Mouse (Mus musculus) gastrocnemius, postnatal 10 days (tissue): ENCODE measurements around the gene Sik1. TPM values are rescaled to one million over a fixed set of nuclear protein-coding genes. Genes with fewer than 3 reads are reported as not detected.

Source experiments
- DNase-seq: peaks from one replicate; pipeline ENCODE4 v3.0.0; 2021; ENCODE audit warnings: mixed read lengths
- total RNA-seq, 2 experiments: library from RNA; stranded (reverse); gene quantifications; 2 replicates each; pipeline ENCODE4 v1.2.3; 2021

Gene Sik1
- total RNA-seq, 2 experiments from 2014 or later = 30.6 to 33.2 TPM

GRCm38 (mm10) chr17:31876775-31877174 is 21.2 kb upstream of the Sik1 start:
- peak; percentile 5 for DNase-seq

GRCm38 (mm10) chr17:31875326-31875930 is 19.8 kb upstream of the Sik1 start:
- DNase-seq = peak; percentile 3

DNA sequence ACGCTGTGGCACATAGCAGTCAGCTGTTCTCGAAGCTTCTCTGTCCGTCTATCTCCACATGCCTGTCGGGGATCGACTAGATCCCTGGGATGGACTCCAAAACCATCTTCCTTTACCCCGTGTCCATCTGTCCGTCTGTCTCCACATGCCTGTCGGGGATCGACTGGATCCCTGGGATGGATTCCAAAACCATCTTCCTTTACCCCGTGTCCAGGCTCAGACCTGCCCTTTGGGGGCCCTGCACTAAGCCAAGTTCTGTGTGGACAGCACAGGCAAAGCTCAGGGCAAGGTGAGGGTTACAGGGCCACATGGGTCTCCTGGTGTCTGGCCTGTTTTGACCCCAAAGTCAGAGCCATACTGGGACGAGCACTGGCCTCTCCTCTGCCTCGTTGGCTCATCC is 19.1 kb upstream of the Sik1 start:
- peak; percentile 11 for DNase-seq

- DNase-seq = peak; percentile 32
Observed at GRCm38 (mm10) chr17:31873973-31874372, 18.4 kb upstream of the Sik1 start.

DNA sequence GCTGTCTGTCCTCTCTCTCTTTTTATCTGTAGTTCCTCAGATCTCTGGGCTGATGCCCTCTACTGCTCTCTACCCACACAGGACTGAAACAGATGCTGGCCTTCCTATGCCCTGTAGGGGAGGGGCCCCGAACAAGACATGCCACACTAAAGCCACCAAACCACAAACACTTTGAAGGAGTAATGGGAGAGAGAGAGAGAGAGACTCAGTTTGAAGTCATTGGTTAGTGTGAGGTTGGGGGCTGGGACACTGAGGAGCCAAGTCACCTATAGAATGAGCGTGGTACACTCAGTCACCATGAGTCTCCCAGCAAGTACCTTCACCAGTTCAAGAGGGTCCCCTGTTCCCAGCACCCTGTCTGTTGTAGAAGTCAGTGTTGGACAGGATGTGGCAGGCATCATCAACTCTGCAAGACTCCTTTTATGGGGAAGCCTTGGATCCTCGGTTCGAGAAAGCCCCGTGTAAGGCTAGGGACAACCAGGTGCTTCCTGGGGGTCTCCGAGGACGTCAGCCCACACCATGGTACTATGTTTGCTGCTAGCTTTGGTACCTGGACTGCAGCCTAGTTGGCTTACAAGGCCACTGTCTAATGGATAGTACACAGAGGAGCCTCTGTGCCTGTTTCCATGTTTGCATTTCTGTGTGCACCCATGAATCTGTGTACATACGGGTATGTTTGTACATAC is 17.7 kb upstream of the Sik1 start:
- DNase-seq = peak; percentile 4

- DNase-seq = peak; percentile 3
Observed at GRCm38 (mm10) chr17:31872826-31873165, 17.2 kb upstream of the Sik1 start.

DNA sequence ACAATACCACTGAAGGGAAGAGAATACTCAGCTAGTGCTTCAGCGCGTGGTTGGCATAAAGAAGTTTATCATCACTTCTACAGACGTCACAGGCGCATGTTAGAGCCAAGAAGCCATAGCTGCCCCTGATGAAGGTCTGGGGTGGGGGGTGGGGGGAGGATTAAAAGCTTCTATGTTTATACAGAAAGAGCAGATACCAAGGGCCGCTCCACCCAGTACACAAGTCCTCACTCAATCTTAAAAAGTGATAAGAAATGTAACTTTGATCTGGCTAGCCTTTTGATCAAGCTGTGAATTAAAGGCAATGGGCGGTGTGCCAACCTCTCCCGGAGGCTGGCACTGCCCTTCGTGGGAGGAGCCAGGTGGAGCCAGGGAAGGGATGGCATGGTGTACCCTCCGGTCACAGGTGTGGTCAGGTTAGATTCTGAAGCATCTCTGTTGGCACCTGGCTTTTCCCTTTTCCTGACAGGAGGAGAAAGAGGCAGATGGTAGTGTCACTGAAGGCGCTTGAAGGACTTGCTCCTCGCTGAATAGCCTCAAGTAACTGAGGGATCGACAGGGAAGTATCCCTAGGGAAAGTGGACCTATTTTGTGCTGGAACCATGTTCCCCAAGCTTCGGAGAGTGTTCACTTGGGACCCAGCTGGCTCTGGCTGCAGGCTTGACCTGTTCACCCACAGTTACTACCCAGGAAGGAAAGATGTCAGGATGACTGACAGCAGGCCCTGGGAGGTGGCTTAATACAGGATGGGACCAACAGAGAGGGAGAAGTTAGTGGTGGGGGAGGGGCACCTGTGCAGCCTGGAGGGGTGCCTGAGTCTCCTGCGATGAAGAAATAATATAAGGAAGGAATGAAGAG is 16.6 kb upstream of the Sik1 start:
- DNase-seq = peak; percentile 3

GRCm38 (mm10) chr17:31870931-31871421 is 15.4 kb upstream of the Sik1 start:
- DNase-seq = peak; percentile 2

DNA sequence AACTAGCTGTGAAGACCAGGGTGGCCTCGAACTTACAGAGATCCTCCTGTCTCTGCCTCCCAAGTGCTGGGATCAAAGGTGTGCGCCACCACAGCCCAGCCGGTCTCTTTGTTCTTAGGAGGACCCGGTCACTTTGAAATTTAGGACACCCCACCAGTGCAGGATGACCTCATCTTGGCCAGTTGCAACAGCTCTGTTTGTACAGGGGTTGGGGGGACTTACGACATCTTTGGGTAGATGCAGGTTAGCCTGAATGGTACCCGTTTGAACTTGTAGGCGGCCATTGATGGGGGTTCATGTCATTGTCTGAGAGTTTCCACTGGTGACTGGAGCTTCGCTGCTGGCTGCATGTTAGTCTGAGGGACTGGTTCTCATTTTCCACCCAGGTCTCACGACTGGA is 14.8 kb upstream of the Sik1 start:
- DNase-seq = no peak

DNA sequence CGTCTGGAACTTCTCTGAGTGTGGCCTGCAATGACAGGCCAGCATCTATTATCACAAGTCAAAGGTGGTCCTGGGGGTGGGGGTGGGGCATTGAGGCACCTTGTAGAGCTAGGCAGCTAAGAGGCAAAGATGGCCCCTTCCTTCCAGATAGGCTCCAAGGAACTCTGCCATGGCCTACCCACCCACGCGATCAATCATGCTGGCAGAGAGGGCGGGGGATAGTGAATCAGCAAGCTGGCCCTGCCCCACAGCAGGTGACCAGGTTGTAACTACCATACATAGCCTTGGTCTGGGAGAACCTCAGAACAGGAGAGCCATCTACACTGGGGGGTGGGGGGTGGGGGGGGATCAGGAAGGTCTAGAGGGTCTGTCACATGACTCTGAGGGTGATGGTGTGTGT is 12.5 kb upstream of the Sik1 start:
- peak; percentile 2 for DNase-seq

- peak; percentile 1 for DNase-seq
Observed at GRCm38 (mm10) chr17:31867061-31867460, 11.5 kb upstream of the Sik1 start.

DNA sequence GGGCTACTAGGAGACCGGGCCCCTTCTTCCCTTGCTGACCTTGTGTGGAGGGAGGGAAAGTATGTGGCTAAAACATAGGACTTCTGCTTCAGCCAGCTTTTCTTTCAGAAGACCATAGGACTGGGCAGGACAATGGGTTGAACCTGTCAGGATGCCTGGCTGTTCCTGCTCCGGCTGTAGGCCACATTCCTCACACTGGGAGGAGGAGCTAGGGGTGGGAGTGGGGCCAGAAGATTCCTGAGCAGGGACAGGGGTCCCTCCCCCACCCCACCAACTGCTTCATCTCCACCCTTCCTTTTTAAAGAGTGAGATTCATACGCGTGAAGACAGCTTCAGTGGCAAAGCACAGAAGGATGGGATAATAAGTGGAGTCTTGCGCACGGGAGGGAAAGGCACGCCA is 10.0 kb upstream of the Sik1 start:
- peak; percentile 2 for DNase-seq

DNA sequence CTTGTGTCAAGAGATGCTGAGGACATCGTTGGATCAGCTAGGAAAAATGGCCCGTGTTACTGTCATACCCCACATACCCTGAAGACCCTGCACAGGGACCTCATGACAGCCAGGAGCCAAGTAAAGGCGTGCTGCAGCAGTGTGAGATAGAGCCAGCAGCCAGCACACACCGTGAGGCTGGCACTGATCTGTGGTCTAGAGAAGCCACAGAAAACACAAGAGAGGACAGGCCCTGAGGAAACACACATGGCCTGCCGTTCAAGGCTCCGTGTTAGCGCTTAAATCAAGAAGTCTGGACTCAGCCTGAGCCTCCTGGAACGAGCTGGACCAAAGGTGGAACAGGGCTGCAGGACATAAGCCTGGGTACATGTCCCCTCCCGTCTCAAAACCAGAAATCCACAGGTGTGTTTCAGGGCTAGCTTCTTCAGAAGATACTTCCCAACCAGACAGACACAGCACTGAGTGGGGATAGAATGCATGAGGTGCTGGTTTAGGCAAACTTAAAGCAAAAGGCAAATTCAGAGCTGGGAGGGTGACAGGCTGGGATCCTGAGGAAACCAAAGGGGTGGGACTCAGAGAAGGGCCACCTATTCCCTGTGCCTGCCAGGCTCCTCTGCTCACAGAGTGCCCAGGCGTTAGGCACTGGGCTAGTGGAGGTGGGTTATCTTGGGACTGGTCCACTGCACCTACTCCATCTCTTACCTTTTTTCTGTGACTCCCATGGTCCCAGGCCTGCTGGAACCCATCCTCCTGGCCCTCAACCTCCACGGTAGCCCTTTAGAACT is 9.3 kb upstream of the Sik1 start:
- DNase-seq = peak; percentile 2

DNA sequence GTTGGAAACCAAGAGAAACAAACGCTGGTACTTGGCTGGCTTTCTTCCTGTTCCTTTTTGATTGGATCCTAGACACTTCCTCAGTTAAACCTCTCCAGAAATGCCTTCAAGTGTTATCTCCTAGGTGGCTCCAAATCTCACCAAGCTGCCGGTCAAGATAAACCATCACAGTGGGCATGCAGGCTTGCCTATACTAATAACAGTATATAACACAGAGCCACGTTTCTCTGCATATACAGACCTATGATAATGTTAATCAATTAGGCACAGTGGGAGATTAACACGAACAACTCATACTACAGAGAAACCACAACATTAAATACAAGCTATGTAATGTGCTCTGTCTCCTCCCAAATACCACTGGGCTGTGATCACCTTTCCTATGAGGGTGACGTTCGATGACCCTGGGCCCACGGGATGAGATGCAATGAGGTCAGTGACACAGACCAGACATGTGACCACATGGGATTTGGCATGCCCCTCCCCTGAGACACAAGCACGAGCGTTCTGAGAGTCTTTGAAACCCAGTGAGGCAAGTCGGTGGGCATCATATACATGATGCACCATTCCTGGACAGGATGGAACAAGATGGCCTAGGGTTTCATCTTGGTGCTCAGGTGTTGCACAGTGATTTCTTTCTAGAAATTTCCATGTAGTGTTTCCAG is 7.7 kb upstream of the Sik1 start:
- peak; percentile 1 for DNase-seq

DNA sequence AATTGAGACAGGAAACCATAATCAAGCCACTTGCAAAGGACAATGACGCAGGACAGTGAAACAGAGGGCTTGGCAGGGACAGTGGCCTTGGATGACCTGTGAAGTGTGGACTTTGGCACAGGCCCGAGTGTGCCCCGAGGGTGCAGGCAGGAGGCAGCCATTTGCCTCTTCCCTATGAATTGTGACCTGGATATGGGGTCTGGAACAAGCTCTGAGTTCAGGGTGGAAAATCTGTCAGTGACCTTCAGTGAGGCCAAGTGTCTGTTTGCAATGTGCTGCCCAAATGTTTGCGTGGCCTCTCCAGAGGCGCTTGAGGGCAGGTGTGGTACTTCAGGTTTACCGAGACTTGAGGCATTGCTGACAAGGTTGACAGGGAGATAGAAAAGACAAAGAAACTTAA is 6.5 kb upstream of the Sik1 start:
- peak; percentile 7 for DNase-seq

GRCm38 (mm10) chr17:31861661-31862060 is 6.1 kb upstream of the Sik1 start:
- DNase-seq = peak; percentile 2

- DNase-seq = no peak
Observed at GRCm38 (mm10) chr17:31860856-31861255, 5.3 kb upstream of the Sik1 start.

DNA sequence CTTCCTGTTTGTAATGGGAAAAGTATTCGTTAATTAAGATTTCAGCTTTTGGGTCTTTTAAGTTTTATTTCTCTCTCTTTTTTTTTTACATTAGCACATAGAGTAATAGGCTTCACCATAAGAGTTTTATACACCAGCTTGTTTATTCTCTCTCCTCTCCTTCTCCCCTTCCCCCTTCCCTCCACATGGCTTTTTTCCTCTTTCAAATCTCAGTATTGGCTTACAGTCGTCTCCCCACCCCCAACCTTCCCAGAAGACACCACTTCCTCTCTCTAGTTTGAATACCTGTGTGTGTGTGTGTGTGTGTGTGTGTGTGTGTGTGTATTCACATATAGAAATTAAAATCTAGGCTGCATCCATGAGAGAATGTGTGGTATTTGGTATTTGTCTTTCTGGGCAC is 3.8 kb upstream of the Sik1 start:
- no peak for DNase-seq

DNA sequence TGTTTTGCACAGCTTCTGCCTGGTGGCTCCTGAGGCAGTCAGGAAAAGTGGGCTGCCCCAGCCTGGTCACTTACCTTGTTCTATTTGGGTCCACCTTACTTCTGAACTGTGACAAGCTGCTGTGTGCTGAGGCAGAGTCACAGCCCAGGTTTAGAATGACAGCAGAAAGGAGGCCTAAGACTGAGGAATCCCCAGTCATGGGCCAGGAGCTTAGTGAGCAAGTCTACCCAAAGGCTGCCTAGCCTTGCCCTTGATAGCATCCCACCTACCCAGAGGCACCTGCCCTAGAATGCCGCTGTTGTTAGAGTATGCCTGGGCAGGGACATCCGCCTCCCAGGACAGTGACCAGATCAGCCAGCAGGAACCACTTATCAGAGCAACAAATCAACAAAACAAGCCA is 3.2 kb upstream of the Sik1 start:
- DNase-seq = no peak

DNA sequence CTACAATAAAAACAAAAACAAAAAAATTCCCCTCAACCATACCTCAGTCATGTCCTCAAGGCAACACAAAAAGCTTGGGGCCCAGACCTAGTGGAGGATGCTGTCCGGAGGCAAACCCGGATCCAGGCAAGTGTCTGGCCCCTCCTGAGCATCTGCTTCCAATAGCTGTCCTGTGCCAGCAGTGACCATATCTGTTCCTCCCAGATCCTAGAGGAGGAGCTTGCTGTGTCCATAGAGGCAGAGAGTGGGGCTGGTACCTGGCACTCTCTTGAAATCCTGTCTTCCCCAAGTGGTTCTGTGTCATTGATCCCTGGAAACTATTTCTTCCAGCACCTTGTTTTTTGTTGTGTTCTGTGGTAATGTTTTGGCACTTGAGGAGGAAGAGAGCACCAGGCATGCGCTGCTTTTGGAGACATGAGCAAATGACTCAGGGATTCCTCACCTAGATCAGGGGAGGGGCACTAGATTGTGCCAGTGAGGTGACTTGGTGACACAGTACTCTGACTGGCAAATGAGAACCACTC is 2.4 kb upstream of the Sik1 start:
- DNase-seq = no peak

GRCm38 (mm10) chr17:31857251-31857650 is 1.6 kb upstream of the Sik1 start:
- DNase-seq = no peak
